Mouse (Mus musculus): ENCODE data around the gene Capn12.

DNA sequence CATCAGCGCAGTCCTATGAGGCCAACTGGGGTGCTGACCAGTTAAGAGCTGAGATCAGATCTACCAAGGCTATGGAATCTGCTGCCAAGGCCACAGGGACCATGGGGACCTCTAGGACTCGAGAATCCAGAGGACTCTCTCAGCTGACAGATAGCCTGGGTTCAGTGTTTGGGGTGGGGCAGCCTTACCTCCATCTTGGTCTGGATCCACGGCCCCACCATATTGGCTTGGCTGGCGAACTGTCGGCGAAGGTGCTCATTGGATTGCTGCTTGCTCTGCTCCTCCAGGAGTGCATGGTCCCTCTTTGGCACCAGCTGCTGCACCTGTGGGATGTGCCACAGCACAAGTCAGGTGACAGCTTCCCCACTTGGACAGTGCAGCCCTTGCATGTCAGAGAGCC is 16.4 kb downstream of the Capn12 start:
- TF ChIP-seq CTCF (IDR thresholded peaks at IDR 0.05; ENCODE audit: control insufficient read depth, insufficient read depth, insufficient read length) (no peak), USF1 (IDR thresholded peaks at IDR 0.05; ENCODE audit: low read depth) (no peak), CEBPB (IDR thresholded peaks at IDR 0.05; ENCODE audit: low read depth) (no peak), MAX (IDR thresholded peaks at IDR 0.05) (no peak)

All from C2C12 (cell line).